Mouse (Mus musculus) layer of hippocampus, adult 18-20 months (tissue): ENCODE measurements around the gene Sgta. TPM values are rescaled to one million over a fixed set of nuclear protein-coding genes. Genes with fewer than 3 reads are reported as not detected.
"Not testable (repeated sequence)": the region's sequence is repeated elsewhere in the genome, so short reads cannot be mapped to it uniquely, and the experiment has no call there.

ENCODE experiments used
- DNase-seq, 2 experiments: peaks; one replicate each; pipeline ENCODE4 v3.0.0; 2022; ENCODE audit warnings: low spot score in 2 of 2
- long read RNA-seq: library from polyadenylated mRNA; stranded (forward); transcript quantifications from one replicate; pipeline ENCODE4 v2.0.0, GENCODE M21; 2021
- total RNA-seq, 2 experiments: library from RNA; stranded (reverse); gene quantifications; 2 replicates each; pipeline ENCODE4 v1.2.3; 2021

Sgta gene
- 100 to 1,000 TPM; 180 to 183 TPM for total RNA-seq
- long read RNA-seq, transcript Sgta-202 (12 exons, 1,964 nt): major isoform, 225 of 388 reads
- long read RNA-seq, transcript Sgta-201 (12 exons, 1,969 nt): minor isoform, 57 of 388 reads
- long read RNA-seq, partial matches to known transcripts: 16 of 388 reads
- long read RNA-seq, other reads (novel, unspliced or antisense): 90 of 388 reads

GRCm38 (mm10) chr10:81059603-81060543 lies at the start of gene Sgta:
Sgta (minus strand) TSS chr10:81060181.
- DNase-seq: peak; percentile 99 to 100

GRCm38 (mm10) chr10:81106113-81106721 lies 46.2 kb upstream of the Sgta start:
- DNase-seq: peak; percentile 80 to 81

DNA sequence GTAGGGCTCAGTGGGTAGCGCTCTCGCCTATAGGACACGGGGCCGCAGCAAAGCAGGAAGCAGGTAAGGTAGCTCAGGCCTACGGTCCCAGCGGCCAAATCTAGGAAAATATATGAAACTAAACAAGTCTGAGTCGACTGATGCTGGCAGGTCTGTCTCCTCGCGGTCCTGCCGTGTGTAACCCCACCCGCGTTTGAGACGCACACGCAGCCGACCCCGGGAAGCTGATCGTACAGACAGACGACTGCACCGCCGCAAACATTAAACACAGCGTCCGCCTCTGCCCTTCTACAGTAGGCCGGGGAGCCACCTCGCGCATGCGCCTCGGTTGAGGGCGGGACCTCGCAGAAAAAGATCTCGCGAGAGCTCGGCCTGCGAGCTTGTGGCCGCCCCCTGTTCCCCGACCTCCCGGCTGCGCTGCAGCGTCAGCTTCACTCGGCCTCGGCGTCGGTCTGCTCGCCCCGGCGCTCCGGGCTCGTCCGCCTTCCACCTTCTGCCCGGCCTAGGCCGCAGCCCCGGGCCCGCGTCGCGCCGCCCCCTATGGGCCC lies 45.7 kb upstream of the Sgta start, which contains the start of gene Map2k2:
Gene Map2k2, plus strand, starts transcription at position 351 of the 548 bp plus-strand sequence.
- DNase-seq: peak; percentile 96 to 97

- no peak for DNase-seq
Measured at GRCm38 (mm10) chr10:81094931-81095678, 35.1 kb upstream of the Sgta start.

DNA sequence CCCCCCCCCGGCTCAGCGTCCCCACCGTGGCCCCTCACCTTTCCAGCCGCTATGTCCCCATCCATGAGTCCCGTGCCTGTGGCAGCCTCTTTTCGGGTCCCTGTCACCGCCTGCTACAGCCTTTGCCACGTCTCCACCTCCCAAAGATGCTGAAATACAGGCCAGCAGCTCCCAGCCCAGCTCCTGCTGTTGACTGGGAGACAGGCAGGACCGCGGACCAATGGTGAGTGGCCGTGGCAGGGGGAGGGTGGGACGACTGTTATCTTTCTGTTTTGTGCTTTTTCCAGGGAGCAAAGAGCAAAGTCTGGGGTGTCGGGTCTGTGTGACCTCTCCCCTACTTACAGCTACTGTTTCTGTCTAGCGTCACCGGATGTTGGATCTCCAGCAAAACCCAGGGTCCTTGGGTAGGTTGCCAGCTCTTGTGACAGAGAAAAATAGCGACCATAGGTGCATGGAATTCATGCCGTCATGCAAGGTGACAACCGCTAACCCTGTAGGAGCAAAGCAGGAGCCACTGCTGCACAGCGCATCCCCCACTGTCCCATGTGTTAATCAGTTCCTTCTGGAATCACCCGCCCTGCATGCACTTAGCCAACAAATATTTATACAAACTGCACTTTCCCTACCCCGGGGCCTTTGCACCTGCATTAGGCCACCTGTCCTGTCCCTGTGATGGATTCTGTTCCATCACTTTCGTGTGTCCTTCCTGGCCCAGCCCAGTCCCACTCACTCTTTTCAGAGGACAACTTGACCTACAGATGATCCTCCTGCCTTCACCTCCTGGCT lies 32.7 kb upstream of the Sgta start:
- DNase-seq: peak in 1 of 2 experiments; percentile 37

- no peak for DNase-seq
Measured at GRCm38 (mm10) chr10:81090621-81091020, 30.6 kb upstream of the Sgta start.

DNA sequence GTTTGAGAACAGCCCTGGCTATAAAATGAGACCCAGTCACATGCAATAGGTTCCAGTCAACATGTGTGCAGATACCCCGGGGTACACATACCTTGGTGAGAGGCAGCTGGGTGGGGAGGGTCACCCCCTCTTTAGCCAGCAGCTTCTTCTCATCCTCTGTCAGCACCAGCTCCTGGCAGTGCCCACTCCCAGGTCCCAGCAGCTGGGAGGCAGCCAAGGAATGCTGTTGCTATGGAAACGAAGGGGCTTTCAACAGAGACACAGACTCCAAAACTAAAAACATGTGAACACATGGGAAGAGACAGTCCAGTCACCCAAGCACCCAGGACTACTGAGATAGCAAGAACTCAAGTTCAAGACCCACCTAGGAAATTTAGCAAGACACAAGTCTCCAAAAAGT lies 29.2 kb upstream of the Sgta start:
- no peak for DNase-seq

GRCm38 (mm10) chr10:81087021-81087420 lies 27.0 kb upstream of the Sgta start:
- no peak for DNase-seq

DNA sequence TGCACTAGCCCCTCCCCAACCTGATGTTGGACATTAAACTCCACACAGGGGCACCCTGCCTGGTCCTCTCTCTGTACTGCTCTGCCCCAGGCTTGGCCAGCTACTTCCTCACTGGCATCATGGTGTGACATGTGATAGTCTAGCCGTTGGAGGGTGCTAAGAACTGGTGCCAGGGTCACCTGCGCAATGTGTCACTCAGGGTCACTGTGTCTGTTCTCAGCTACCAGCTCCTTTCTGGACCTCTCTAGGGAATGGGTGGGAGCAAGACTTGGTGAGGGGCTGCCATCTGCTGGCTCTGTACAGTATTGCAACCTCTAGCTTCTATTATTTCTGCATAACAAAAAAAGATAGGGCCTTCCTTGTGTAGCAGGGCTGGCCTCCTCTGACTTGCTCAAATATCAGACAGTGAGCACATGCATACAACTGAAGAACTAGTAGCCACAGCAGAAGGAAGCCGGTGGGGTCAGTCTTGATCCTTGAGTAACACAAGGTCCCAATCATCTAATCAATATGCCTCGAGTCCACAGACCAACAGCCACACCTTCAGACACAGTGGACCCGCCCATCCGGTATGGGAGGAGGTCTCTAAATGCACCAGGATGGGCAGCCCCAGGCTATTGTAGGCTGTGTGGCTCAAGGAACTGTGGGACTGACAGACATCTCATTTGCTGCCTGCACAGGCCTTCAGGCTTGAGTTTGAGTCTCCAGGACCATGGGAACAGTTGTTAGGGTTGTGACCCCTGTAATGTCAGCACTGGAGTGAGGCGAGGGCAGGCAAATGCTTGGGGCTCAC lies 22.4 kb upstream of the Sgta start:
- DNase-seq: peak in 1 of 2 experiments; percentile 90

DNA sequence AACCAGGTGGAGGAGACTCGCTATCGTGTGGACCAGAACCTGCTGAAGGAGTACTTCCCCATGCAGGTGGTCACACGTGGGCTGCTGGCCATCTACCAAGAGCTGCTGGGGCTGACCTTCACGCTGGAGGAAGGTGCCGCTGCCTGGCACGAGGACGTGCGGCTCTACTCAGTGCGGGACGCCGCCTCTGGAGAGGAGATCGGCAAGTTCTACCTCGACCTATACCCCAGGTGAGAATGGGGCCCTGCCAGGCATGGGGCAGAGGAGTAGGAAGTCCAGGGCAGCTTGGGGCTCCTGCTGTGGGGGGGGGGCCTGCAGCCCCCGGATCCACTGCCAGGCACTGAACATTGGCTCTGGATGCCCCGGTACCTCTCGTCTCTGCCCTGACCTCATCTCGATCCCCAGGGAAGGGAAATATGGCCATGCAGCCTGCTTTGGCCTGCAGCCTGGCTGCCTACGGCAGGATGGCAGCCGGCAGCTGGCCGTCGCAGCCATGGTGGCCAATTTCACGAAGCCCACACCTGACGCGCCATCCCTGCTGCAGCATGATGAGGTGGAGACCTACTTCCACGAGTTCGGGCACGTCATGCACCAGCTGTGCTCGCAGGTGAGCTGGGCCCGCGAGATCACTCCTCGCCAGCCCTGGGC lies 20.2 kb upstream of the Sgta start:
- no peak for DNase-seq

GRCm38 (mm10) chr10:81077916-81078315 lies 17.9 kb upstream of the Sgta start:
- no peak for DNase-seq

DNA sequence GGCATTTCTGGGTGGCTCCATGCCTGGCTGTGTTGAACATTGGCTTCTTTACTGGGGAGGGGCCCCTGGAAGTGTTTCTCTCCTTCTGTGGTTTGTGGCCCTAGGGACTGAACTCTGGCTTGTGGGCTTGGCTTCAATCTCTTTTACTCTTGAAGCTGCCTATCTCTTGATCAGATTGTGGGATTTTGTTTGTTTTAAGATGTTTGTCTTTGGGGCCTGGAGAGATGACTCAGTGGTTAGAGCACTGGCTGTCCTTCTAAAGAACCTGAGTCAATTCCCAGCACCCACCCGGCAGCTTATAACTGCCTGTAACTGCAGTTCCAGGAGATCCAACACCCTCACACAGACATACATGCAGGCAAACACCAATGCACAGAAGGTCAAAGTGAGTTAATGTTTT lies 16.4 kb upstream of the Sgta start:
- no peak for DNase-seq

DNA sequence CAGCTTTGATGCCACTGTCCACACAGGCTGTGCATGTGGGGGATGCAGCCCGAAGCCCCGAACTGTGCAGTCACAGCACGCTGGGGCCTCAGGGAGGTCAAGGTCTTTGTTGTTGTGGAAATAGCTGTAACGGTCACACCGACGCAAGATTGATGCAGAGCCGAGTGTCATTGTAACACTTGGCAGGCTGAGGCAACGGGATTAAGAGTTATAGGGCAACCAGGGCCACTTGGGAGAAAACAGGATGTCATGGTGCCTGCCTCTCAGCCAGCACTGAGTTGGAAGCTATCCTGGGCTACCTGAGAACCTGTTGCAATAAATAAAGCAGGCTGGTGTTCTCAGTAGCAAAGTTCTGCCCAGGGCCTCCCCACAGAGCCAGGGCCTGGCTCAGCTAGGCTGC lies 15.8 kb upstream of the Sgta start:
- no peak for DNase-seq

DNA sequence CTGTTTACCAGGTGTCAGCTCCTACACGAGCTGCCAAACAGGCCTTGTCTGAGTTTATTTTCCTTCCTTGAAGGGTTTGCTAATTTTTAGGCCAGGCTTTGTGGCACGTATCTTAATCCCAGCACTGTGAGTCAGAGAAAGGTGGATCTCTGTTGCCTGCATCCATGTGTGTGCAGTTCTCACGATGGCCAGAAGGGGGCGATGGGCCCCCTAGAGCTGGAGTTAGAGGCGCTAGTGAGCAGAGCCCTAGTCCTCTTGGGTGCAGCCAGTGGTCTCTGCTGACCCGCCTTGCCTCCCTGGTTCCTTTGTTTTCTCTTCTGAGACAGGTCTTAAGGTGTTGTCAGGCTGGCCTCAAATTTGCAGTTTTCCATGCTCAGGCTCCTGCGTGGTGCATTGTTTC lies 13.5 kb upstream of the Sgta start:
- no peak for DNase-seq

DNA sequence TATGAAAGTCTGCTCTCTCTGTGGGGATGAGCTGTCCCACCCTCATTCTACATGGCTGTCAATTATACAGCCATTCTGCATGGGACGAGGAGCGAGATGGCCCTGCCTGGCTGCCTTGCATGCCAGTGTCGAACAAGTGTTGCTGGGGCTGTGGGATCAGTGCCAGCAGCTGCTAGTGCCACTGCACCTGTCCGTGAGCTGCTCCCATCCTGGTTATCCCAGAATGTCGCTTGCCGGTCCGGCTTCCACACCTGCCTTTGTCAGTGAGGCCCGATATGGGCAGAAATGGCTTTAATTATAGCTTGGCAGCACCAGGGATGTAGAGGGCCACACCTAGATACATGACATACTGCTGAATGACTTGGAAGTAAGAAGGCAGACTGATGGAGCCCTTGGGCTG lies 12.3 kb upstream of the Sgta start:
- DNase-seq: no peak

DNA sequence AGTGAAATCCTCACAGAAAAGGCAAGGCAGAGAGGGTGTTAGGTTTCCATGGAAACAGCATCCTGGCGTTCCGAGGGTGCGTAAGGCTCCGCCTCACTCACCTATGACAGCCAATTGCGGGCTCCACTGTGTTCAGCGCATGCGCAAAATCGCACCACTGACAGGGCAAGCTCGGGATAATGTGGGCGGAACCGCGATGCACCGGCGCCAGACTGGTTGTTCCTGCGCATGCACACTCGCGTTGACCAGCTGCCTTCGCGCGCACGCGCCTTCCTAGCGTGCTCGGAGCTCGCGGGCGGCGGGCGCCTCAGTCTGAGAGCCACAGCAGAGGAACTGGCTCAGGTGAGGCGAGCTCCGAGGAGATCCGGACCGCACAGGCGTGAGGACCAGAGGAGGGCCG lies 9.9 kb upstream of the Sgta start, which contains the start of gene Thop1:
Gene Thop1, plus strand, starts transcription at position 200 of the 400 bp plus-strand sequence.
- DNase-seq: peak; percentile 98 to 99

GRCm38 (mm10) chr10:81068706-81069105 lies 8.7 kb upstream of the Sgta start:
- no peak for DNase-seq

- not testable (repeated sequence) for DNase-seq
Measured at GRCm38 (mm10) chr10:81064519-81064918, 4.5 kb upstream of the Sgta start.

- DNase-seq: no peak
Measured at GRCm38 (mm10) chr10:81062710-81063109, 2.7 kb upstream of the Sgta start.
